Mouse (Mus musculus) cerebellum, adult 2 months (tissue): ENCODE measurements around the gene Guca2a. TPM values are rescaled to one million over a fixed set of nuclear protein-coding genes. Genes with fewer than 3 reads are reported as not detected.

ENCODE experiments used
- DNase-seq, 2 experiments: peaks; one replicate each; pipeline ENCODE4 v3.0.0; 2021
- H3K27ac ChIP-seq: fragments of 200-500 bp; 2 replicates; pipeline ENCODE4 v1.5.1; 2012; ENCODE audit warnings: low read length, control low read depth, inconsistent platforms; ENCODE audit not compliant: insufficient read depth
- H3K27me3 ChIP-seq: fragments of 200-500 bp; 2 replicates; pipeline ENCODE4 v1.6.1; 2012; ENCODE audit warnings: inconsistent platforms, mild to moderate bottlenecking, low read length, moderate library complexity; ENCODE audit not compliant: control insufficient read depth, insufficient read depth
- H3K4me1 ChIP-seq: fragments of 200-500 bp; 2 replicates; pipeline ENCODE4 v1.6.1; 2011; ENCODE audit warnings: low read length; ENCODE audit not compliant: control insufficient read depth, insufficient read depth
- H3K4me3 ChIP-seq: fragments of 200-500 bp; replicated peaks from 2 replicates; pipeline ENCODE3; 2011; ENCODE audit warnings: mild to moderate bottlenecking, low read depth, low read length, control low read depth; ENCODE audit not compliant: insufficient read depth
- CTCF ChIP-seq: fragments of 200-500 bp; IDR thresholded peaks from 2 replicates; pipeline ENCODE4 v1.5.1; 2011; ENCODE audit warnings: low read depth, mild to moderate bottlenecking, control low read depth, low read length, moderate library complexity, borderline replicate concordance; ENCODE audit not compliant: insufficient read depth
- POLR2A ChIP-seq: fragments of 200-500 bp; IDR thresholded peaks from 2 replicates; pipeline ENCODE4 v1.6.1; 2011; ENCODE audit warnings: low read length, control low read depth, borderline replicate concordance; ENCODE audit not compliant: insufficient read depth
- WGBS: fragments of 180-500 bp; shearing (Covaris S2); methylation state at CpG from one replicate; pipeline ENCODE4 v1.1.7; 2018; 5-methylcytosine and 5-hydroxymethylcytosine counted together
- polyA plus RNA-seq: library from polyadenylated mRNA; depleted of rRNA; stranded (reverse); fragments of >200 nt; gene quantifications from 2 replicates; pipeline ENCODE4 v1.2.3, GENCODE M21; 2012

The Guca2a gene
- polyA plus RNA-seq, 1 experiment = not detected

DNA sequence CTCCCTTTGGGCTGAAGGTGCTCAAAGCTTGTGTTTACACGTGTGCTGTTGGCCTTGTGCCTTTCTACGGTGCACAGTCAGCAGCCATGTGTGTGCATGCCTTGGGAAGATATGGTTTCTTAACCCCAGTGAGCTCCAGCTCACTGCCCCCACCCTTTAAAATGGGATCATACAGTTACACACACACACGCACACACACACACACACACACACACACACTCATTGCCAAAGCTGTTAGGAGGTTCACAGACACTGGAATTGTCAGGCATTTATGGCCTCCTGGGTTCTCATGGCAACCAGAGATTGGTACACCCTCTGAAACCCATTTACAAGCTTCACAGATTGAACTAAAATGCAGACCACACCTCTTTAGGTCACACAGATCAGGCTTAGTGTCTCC, 3.6 kb upstream of the Guca2a start:
- TF ChIP-seq POLR2A (no peak), CTCF (no peak)
- 53% methylated on average over 3 of the region's 3 CpGs for WGBS
- Histone ChIP-seq H3K4me1 (peaks cover 17% of the 10 kb centered on the region), H3K4me3 (no peak overlapping the region), H3K27ac (no peak overlapping the region), H3K27me3 (no peaks in the 10 kb centered on the region)
- no peak for DNase-seq

DNA sequence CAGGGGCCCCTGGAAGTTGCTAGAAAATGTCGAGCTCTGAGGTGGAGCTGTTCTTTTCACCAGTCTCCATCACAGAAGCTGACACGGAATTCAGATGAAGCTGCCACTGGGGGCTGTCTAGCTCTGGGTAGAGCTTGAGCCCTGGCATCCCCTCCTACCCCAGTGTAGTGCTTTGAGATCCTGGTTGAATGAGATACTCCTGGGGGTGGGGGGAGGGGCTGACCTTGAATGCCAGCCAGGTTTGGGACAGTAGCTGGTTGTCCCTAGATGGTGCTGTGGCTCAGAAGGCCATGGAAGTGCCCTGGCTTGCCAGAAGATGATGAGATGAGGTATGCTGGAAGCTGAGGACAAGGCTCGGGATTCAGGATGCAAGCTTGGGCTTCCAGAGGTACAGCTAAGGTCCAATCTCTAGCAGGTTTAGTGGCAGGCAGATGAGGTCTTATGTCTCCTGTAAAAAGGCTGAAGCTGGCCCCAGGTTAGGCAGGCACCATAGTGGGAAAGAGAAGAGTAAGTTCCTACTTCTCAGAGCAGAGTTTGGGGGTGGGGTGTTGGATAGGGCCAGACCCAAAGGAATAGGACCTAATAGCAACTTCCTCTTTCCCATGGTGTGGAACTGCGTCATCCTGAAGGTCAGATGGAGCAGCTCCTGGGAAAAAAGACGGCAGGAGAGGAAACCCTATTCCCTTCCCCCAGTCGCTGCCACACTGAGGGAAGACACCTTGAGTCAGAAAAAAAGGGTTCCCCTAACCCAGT, 2.4 kb upstream of the Guca2a start:
- DNase-seq = no peak
- H3K4me3 ChIP-seq = no peak overlapping the region

DNA sequence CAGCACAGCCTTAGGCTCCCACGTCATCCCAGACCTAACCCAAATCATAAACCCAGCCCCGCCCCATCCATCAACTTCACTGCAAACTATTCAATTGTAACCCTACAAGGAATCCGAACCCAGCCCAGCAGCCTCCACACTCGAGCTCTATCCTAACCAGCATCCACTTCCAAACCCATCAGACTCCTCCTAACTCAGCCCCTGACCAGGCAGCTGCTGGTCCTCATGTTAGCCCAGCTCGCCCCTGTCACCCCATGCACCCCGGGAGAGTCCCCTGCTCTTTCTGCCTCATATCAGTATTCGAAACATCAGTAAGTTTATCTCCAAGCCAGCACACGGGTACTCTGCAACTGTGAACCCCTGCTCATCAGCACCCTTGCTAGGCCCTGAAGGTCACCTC, 1.8 kb upstream of the Guca2a start:
- TF ChIP-seq POLR2A = no peak
- TF ChIP-seq CTCF = no peak
- WGBS = 89% methylated on average over 8 of the region's 8 CpGs
- H3K4me1 ChIP-seq = peaks cover 17% of the 10 kb centered on the region

More for the DNA sequence above, 2.4 kb upstream of the Guca2a start:
- WGBS = 70% methylated on average over 6 of the region's 6 CpGs
- H3K27me3 ChIP-seq = no peaks in the 10 kb centered on the region
- H3K4me1 ChIP-seq = peaks cover 17% of the 10 kb centered on the region
- H3K27ac ChIP-seq = no peak overlapping the region
- no peak; the same call in 1 of the 2 replicates for TF ChIP-seq CTCF

DNA sequence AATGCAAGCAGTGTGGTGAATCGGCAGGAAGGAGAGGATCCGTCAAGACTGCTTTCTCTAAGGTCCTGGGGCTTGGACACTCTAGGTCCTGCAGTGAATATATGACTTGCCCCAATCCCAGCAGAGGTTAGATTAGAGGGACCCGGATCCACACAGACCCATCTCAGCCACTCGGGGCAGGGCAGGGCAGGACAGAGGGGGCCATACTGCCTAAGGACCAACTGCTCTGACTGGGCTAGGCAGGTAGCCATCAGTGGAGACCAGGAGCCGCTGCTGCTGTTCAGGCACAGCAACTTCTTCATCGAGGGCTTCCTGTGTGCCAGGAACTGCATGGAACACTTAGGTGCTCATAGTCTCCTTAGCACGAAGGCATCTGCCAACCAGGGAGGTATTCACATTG, 773 bp upstream of the Guca2a start:
- DNase-seq = no peak
- no peaks in the 10 kb centered on the region for H3K27me3 ChIP-seq
- H3K27ac ChIP-seq = no peak overlapping the region
- WGBS = 84% methylated on average over 7 of the region's 7 CpGs
- no peak overlapping the region for H3K4me3 ChIP-seq
- H3K4me1 ChIP-seq = peaks cover 12% of the 10 kb centered on the region
- TF ChIP-seq POLR2A (no peak), CTCF (no peak)

More for the DNA sequence above, 1.8 kb upstream of the Guca2a start:
- no peak for DNase-seq
- Histone ChIP-seq H3K27me3 (no peaks in the 10 kb centered on the region), H3K4me3 (no peak overlapping the region), H3K27ac (no peak overlapping the region)

DNA sequence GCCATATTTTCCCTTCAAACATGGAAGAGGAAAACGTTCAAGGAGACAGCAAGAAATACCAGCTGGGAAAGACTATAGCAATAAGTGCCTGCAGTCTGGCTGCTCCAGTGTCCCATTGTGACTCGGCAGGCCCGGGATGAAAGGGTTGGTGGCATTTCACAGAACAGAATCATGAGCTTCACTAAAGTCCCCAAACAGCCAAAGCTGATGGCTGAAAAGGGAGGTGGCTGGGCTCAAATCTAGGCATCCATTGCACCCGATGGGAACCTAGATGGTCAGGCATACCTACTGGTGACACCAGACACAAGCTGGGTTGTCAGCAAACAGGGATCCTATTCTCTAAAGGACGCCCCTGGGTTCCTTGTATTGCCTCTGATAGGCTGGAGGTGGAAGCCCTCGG, 442 bp downstream of the Guca2a start:
- no peak overlapping the region for H3K4me3 ChIP-seq
- H3K4me1 ChIP-seq = peaks cover 5% of the 10 kb centered on the region
- no peak overlapping the region for H3K27ac ChIP-seq
- TF ChIP-seq CTCF = no peak
- no peak for TF ChIP-seq POLR2A
- H3K27me3 ChIP-seq = no peaks in the 10 kb centered on the region
- DNase-seq = no peak
- WGBS = 81% methylated on average over 6 of the region's 6 CpGs

DNA sequence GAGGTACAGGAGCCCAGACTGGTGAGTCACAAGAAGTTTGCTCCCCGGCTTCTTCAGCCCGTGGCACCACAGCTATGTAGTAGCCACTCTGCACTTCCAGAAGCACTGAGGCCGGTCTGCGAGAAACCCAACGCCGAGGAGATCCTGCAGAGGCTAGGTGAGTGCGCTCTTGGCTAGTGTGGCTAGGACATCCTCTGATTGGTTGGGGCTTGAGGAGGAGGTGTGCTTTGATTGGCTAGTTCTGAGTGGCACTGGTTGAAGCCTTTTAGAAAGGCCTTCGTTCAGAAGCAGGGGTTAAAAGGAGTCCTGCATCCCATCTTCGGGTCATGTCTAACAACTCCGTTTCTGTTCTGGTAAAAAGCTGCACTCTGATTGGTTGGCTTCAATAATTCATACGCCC, 1.2 kb downstream of the Guca2a start:
- no peaks in the 10 kb centered on the region for H3K27me3 ChIP-seq
- no peak overlapping the region for H3K4me3 ChIP-seq
- no peak for DNase-seq
- no peak overlapping the region for H3K27ac ChIP-seq
- WGBS = 73% methylated on average over 11 of the region's 11 CpGs
- TF ChIP-seq CTCF (no peak), POLR2A (no peak)
- H3K4me1 ChIP-seq = no peaks in the 10 kb centered on the region; the same call in 1 of the 2 replicates

DNA sequence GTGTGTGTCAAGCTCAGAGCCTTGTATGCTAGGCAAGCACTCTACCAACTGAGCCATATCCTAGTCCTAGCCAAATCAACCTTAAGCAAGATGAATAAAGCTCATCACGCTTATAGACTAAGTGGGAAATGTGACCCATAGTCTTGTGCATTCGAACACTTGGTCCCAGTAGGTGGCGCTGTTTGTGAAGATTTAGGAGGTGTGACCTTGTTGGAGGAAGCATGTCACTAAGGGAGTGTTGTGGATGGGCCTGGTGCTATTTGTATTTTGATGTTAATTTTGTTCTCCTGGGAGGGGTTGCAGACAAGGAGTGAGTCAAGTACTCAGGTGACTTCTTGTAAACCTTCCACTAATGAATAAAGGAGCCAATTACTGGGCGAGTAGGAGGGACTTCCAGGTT, 5.2 kb downstream of the Guca2a start:
- no peak overlapping the region for H3K27ac ChIP-seq
- H3K27me3 ChIP-seq = no peaks in the 10 kb centered on the region
- WGBS = 92% methylated on average over 4 of the region's 4 CpGs
- no peaks in the 10 kb centered on the region for H3K4me1 ChIP-seq
- H3K4me3 ChIP-seq = no peak overlapping the region
- DNase-seq = no peak
- TF ChIP-seq CTCF = no peak
- no peak for TF ChIP-seq POLR2A

DNA sequence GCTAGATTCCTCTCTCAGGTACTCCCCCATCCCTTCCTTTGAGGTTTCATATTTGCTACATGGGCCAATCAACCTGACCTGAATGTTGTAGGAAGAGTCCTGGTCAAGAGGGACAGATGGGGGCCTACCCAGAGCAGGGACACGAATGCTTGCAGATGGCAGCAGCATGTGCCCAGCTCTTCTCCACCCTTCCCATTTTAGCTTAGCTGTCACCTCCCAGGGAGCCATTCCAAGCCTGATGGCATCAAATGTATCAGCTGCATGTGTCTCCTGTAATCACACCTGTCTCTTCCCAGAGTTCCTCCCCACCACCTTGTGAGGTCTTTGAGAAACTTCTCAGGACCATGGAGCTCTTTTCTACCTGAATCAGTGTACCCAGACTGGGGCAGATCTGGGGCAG, 19.5 kb downstream of the Guca2a start:
- 20% methylated on average over 1 of the region's 1 CpGs for WGBS
- TF ChIP-seq CTCF (no peak), POLR2A (no peak)
- no peaks in the 10 kb centered on the region for H3K4me1 ChIP-seq
- DNase-seq = no peak
- no peak overlapping the region for H3K27ac ChIP-seq
- H3K4me3 ChIP-seq = no peak overlapping the region
- no peaks in the 10 kb centered on the region for H3K27me3 ChIP-seq

DNA sequence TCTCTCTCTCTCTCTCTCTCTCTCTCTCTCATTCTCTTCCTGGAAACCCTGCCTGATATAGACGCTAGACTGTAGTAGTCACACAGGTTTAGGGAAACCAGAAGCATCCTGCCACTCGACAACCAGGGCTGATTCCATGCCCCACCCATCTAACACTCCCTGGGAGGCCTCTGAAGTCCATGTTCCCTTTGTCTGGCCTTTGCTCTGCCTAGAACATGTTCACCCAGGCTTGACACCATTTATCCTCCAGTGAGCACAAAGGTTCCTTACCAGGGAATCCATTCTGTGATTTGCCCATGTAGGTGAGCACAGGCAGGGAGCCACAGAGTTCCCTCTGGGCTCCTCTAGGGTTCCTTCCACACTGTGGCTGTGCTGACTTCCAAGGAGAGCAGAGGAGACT, 20.7 kb downstream of the Guca2a start:
- TF ChIP-seq POLR2A = no peak
- TF ChIP-seq CTCF = no peak
- H3K27me3 ChIP-seq = no peaks in the 10 kb centered on the region
- 59% methylated on average over 1 of the region's 2 CpGs for WGBS
- H3K4me1 ChIP-seq = no peaks in the 10 kb centered on the region
- H3K4me3 ChIP-seq = no peak overlapping the region
- no peak overlapping the region for H3K27ac ChIP-seq
- DNase-seq = no peak
